Mouse (Mus musculus) embryonic fibroblast, embryonic 13.5 days (primary cell): Measurements from ENCODE around the gene Fam189b.

ENCODE experiments used
- CTCF ChIP-seq: IDR thresholded peaks from 2 replicates; pipeline ENCODE4 v1.5.1; 2011; ENCODE audit warnings: mild to moderate bottlenecking, control low read depth, low read length, moderate library complexity, borderline replicate concordance; ENCODE audit not compliant: insufficient read depth
- POLR2A ChIP-seq: IDR thresholded peaks from 2 replicates; pipeline ENCODE4 v1.6.1; 2011; ENCODE audit warnings: low read depth, mild to moderate bottlenecking, control low read depth, low read length, moderate library complexity

DNA sequence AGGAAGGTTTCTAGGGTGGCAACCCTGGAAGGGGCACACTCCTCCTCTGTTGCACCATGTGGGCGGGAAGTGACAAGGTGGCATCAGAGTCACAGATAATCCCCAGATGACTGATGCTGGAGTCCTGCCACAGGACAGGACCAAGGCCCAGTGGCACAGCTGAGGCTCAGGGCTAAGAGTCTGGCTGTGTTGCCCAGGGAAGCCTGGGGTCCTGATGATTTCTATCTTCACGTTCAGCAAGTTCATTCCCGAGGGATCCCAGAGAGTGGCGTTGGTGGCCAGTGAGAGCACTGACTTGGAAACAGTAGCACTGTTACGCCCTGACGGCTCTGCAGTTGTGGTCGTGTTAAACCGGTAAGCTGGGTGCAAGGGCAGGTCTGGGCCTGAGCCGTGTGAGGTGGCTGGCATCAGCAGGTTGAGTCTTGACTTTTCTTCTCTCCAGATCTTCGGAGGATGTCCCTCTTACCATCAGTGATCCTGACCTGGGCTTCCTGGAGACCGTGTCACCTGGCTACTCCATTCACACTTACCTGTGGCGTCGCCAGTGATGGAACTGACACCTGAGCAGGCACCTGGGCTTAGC is 25.2 kb downstream of the Fam189b start:
- TF ChIP-seq POLR2A (no peak), CTCF (no peak)
